Mouse (Mus musculus) ES-Bruce4 (cell line): Measurements from ENCODE around the gene Nkg7. TPM values are rescaled to one million over a fixed set of nuclear protein-coding genes. Genes with fewer than 3 reads are reported as not detected.

ENCODE experiments used
- H3K27ac ChIP-seq: 2 replicates; pipeline ENCODE4 v1.5.1; 2012; ENCODE audit warnings: low read length, inconsistent platforms; ENCODE audit not compliant: insufficient read depth
- H3K27me3 ChIP-seq: 2 replicates; pipeline ENCODE4 v1.6.1; 2012; ENCODE audit warnings: mild to moderate bottlenecking, low read length, inconsistent platforms; ENCODE audit not compliant: control insufficient read depth, poor library complexity, insufficient read depth, severe bottlenecking
- H3K36me3 ChIP-seq: 2 replicates; pipeline ENCODE4 v1.6.1; 2012; ENCODE audit warnings: inconsistent platforms, mild to moderate bottlenecking, low read length, moderate library complexity; ENCODE audit not compliant: control insufficient read depth, poor library complexity, insufficient read depth, severe bottlenecking
- H3K4me1 ChIP-seq: one replicate; pipeline ENCODE4 v1.8.1; 2011; ENCODE audit warnings: low read length; ENCODE audit not compliant: control insufficient read depth, insufficient read depth
- H3K4me3 ChIP-seq: 2 replicates; pipeline ENCODE4 v1.5.1; 2011; ENCODE audit warnings: low read depth, mild to moderate bottlenecking, low read length
- H3K9ac ChIP-seq: 2 replicates; pipeline ENCODE4 v1.6.1; 2012; ENCODE audit warnings: low read depth, mild to moderate bottlenecking, inconsistent platforms; ENCODE audit not compliant: poor library complexity, severe bottlenecking
- H3K9me3 ChIP-seq: replicated peaks from 2 replicates; pipeline ENCODE4 v1.6.1; 2012; ENCODE audit warnings: mild to moderate bottlenecking, low read length, inconsistent platforms; ENCODE audit not compliant: control insufficient read depth, poor library complexity, insufficient read depth, severe bottlenecking
- CTCF ChIP-seq: IDR thresholded peaks from one replicate; pipeline ENCODE4 v1.8.1; 2011; ENCODE audit warnings: low read depth, low read length
- EP300 ChIP-seq: IDR thresholded peaks from 2 replicates; pipeline ENCODE4 v1.6.1; 2011; ENCODE audit warnings: low read depth, low read length; ENCODE audit not compliant: insufficient read depth
- POLR2A ChIP-seq: IDR thresholded peaks from one replicate; pipeline ENCODE4 v1.8.1; 2011; ENCODE audit warnings: low read length; ENCODE audit not compliant: insufficient read depth
- polyA plus RNA-seq: library from polyadenylated mRNA; stranded (reverse); fragments of >200 nt; gene quantifications from 2 replicates; pipeline ENCODE4 v1.2.4, GENCODE M21; 2011; ENCODE audit warnings: low read depth; ENCODE audit not compliant: missing spikeins, insufficient read depth, insufficient read length

Nkg7 gene
- not detected in 2 replicates for polyA plus RNA-seq

DNA sequence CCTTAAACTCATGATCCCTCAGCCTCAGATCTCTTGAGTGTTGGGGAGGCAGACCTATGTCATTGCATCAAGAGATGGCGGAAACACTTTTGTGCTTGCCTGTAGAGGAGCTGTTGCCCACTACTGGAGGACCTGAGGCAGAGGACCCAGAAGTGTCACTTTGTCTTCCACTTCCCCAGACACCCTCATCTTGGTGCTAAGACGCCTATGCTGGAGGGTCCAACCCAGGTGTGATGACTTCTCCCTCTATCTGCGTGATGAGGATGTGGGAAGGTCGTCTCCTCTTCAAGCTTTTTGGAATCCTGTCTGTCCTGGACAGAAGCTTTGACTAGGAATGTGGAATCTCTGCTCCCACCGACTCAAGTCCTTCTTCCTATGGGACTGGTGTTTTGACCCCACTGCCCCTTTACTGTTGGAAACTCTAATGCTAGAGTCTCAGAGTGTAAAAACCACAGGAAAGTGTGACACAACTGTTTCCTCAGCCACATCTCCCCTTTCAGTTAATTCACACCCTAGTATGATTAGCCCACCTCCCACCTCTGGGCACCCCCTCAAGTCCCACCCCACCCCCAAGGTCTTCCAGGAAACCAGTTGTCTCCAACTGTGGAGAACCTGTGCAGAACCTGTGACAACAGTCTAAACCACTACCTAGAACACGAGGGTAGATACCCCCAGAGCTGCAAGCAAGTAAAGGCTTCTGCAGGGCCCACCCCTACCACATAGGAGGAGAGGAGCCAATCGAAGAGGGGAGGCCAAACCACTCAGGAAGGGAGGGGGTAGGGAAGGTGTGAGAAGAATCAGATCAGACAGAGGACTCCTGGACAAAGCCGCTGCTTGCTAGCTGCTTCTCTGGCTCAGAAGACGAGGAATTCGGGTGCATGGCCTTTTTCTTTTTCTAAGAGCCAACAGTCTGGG is at the start of gene Nkg7:
Gene Nkg7 (plus strand): TSS at position 733 of the 915 bp plus-strand sequence.
- Histone ChIP-seq H3K36me3 (no peaks in the 10 kb centered on the region), H3K27ac (no peak within 1 kb of the TSS)
- TF ChIP-seq CTCF = no peak
- no peak for TF ChIP-seq EP300
- no peak for TF ChIP-seq POLR2A

DNA sequence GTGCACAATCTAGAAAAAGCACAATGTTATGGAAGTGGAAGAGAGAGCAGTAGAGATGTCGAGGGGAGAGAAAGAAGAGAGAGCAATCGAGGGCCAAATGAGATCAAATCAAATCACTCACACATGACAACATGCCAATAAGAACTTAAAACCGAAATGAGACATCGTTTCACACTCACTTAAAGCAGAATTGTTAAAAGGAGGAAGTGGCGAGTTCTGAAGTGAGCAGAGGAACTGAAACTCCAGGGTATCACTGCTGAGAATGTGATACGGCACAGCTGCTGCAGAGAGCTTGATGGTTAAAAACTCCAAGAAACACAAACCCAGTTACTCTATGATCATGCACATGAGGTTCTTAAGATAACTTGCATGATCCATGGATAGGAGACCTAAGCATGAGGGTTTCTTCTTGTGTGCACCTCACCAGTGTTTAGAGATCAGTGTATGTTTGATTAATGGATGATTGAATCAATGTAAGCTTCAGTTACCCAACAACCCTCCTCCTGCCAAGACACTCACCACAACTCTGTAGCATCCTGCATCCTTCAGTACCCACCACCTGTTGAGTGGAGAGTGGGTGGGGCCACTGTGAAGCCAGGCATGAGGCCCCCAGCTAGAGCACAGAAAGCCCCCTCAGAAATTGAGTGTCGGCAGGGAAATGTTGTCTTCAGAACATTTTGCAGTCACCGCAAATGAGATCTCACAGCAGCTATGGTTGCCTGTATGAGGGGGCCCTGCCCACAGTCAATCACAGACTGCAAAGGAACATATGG is 44.3 kb upstream of the Nkg7 start:
- TF ChIP-seq POLR2A (no peak), EP300 (no peak), CTCF (no peak)
- no peak overlapping the region for H3K9ac ChIP-seq
- no peak overlapping the region for H3K4me3 ChIP-seq
- no peaks in the 10 kb centered on the region for H3K4me1 ChIP-seq
- no peak overlapping the region for H3K27ac ChIP-seq
- no peaks in the 10 kb centered on the region for H3K27me3 ChIP-seq
- H3K9me3 ChIP-seq = no peaks in the 10 kb centered on the region
- H3K36me3 ChIP-seq = no peaks in the 10 kb centered on the region

More for the DNA sequence above, at the start of gene Nkg7:
- Histone ChIP-seq H3K9me3 (no peaks in the 10 kb centered on the region), H3K4me3 (no peak within 1 kb of the TSS), H3K9ac (no peak within 1 kb of the TSS), H3K4me1 (no peaks in the 10 kb centered on the region), H3K27me3 (no peaks in the 10 kb centered on the region)

DNA sequence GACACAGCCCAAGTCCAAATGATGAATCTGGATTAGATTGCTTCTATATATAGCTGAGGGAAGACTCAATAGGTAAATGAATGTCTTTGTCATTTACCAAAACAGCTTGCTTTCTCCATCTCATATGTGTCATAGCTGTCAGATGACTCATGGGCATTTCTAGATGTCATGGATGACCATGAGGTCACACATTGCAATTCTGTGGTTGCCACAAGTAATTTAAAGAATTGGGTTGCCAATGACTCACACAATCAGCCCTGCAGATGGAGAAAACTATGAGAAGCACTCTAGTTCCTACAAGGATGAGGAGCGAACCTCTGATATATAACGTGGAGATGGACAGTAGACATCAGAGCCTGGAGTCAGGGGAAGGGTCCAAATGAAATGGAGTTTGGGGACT is 37.4 kb upstream of the Nkg7 start:
- no peak overlapping the region for H3K4me3 ChIP-seq
- no peak overlapping the region for H3K27ac ChIP-seq
- no peaks in the 10 kb centered on the region for H3K4me1 ChIP-seq
- H3K27me3 ChIP-seq = no peaks in the 10 kb centered on the region
- no peaks in the 10 kb centered on the region for H3K36me3 ChIP-seq
- H3K9me3 ChIP-seq = no peaks in the 10 kb centered on the region
- no peak for TF ChIP-seq CTCF
- no peak for TF ChIP-seq POLR2A
- TF ChIP-seq EP300 = no peak
- no peak overlapping the region for H3K9ac ChIP-seq

DNA sequence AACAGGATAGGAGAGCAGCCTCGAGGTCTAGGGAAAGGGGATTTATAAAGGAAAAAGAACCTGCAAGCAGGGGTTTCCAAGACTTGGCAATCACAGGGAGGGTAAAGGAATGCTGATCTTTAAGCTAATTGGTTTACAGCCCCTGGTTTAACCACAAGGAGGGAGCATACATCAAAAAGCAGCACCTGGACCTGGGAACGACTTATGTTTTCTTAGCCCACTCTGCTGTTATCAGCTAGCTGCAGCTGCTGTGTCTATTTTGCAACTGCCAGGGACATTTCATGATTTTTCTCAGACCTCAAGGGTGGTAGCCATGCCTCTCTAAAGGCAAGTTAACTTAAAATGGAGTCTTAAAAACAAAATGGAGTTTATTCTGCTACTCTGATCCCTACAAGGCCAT is 34.2 kb upstream of the Nkg7 start:
- H3K36me3 ChIP-seq = no peaks in the 10 kb centered on the region
- H3K4me3 ChIP-seq = no peak overlapping the region
- no peaks in the 10 kb centered on the region for H3K4me1 ChIP-seq
- H3K27me3 ChIP-seq = no peaks in the 10 kb centered on the region; the same call in 1 of the 2 replicates
- H3K27ac ChIP-seq = no peak overlapping the region
- H3K9ac ChIP-seq = no peak overlapping the region
- TF ChIP-seq CTCF (no peak), POLR2A (no peak), EP300 (no peak)
- H3K9me3 ChIP-seq = no peaks in the 10 kb centered on the region

DNA sequence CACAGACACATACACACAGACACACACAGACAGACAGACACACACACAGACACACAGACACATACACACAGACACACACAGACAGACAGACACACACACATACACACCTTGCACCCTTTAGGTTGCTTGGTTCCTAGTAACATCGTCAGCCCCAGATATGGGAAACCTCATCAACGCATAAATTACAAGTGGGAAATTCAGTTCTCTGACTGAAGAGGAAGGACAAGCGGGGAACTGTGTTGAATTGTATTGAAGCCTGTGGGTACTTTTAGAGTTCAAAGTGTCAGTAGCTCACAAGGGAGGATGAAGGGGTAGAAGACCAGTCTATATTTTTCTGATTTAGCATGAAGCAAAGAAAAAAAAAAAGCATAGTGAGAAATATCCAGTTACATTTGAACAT is 29.3 kb upstream of the Nkg7 start:
- Histone ChIP-seq H3K9ac (no peak overlapping the region), H3K4me1 (peaks cover 2% of the 10 kb centered on the region), H3K4me3 (no peak overlapping the region), H3K36me3 (no peaks in the 10 kb centered on the region), H3K9me3 (no peaks in the 10 kb centered on the region), H3K27me3 (no peaks in the 10 kb centered on the region; the same call in 1 of the 2 replicates), H3K27ac (no peak overlapping the region)
- TF ChIP-seq CTCF (no peak), POLR2A (no peak), EP300 (no peak)

DNA sequence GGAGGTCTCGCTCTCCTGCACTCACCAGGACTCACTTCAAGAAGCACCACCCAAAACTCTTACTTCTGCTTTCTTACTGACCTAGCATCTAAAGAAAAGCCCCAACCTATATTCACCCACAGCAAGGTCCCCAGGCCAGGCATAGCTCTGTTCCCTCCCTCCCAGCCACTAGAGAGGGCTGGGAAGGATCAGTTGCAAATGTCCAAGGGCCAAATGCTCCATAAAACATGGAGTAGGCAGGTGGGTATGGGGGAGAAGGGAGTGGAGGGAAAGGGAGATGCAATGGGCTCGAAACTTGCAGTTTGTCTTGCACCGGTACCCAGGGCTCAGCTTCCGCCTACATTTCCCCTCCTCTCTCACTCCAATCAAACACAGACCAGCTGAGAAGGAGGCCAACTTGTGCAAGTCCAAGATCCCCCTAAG is 28.7 kb upstream of the Nkg7 start, which contains the start of gene Siglecg:
Gene Siglecg (plus strand): TSS at position 74 of the 423 bp plus-strand sequence.
- Histone ChIP-seq H3K9me3 (no peaks in the 10 kb centered on the region), H3K27ac (no peak within 1 kb of the TSS), H3K27me3 (no peaks in the 10 kb centered on the region; the same call in 1 of the 2 replicates), H3K36me3 (no peaks in the 10 kb centered on the region), H3K9ac (no peak within 1 kb of the TSS), H3K4me3 (no peak within 1 kb of the TSS), H3K4me1 (peaks cover 2% of the 10 kb centered on the region)
- TF ChIP-seq EP300 = no peak
- TF ChIP-seq POLR2A = no peak
- no peak for TF ChIP-seq CTCF
